Mouse (Mus musculus) embryonic fibroblast, embryonic 13.5 days (primary cell): Measurements from ENCODE around the gene Rdh13.

Experiments
- CTCF ChIP-seq: IDR thresholded peaks from 2 replicates; pipeline ENCODE4 v1.5.1; 2011; ENCODE audit warnings: mild to moderate bottlenecking, control low read depth, low read length, moderate library complexity, borderline replicate concordance; ENCODE audit not compliant: insufficient read depth
- POLR2A ChIP-seq: IDR thresholded peaks from 2 replicates; pipeline ENCODE4 v1.6.1; 2011; ENCODE audit warnings: low read depth, mild to moderate bottlenecking, control low read depth, low read length, moderate library complexity

DNA sequence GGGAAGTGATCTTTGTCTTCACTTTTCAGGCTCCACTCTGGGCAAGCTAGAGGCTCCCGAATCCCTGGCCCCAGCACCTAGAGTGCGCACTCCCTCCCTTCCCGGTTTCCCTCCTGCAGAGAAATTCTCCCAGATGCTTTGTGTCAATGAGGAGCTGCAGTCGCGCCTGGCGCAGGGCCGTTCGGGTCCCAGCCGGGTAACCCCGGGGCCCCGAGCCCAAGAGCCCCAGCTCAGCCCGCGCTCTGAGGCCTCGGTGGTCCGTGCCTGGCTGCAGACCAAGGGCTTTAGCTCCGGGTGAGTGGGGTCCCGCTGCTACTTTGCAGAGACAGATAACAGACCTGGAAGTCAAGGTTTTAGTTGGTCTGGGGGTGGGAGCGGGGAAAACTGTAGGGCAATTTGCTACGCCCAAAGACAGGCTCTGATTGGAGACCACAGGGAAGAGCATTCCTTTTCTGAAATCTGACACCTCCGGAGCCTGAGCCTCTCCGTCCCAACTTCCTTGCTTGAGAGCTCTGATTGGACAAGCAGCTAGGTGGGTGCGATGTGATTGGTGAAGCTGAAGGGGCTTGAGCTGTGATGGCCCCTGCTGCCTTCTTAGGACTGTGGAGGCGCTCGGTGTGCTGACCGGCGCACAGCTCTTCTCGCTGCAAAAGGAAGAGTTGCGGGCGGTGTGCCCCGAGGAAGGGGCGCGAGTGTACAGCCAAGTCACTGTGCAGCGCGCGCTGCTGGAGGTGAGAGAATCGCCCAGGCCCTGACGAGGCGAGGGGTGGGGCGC lies 32.8 kb upstream of the Rdh13 start:
- TF ChIP-seq POLR2A (peak; percentile 86), CTCF (no peak)
